Mouse (Mus musculus) ES-E14 (cell line): ENCODE data around the gene Ola1. TPM values are rescaled to one million over a fixed set of nuclear protein-coding genes. Genes with fewer than 3 reads are reported as not detected.

ENCODE experiments used
- DNase-seq: peaks from one replicate; pipeline ENCODE4 v3.0.0-alpha.2; 2013; ENCODE audit warnings: low read depth, low spot score
- H3K27ac ChIP-seq: 2 replicates; pipeline ENCODE4 v1.5.1; 2012; ENCODE audit warnings: low read depth, mild to moderate bottlenecking, low read length, moderate library complexity, mixed read lengths; ENCODE audit not compliant: poor library complexity, insufficient read depth, severe bottlenecking
- H3K36me3 ChIP-seq: 2 replicates; pipeline ENCODE4 v1.6.1; 2012; ENCODE audit warnings: mild to moderate bottlenecking, low read length, moderate library complexity, mixed read lengths; ENCODE audit not compliant: control insufficient read depth, poor library complexity, insufficient read depth, severe bottlenecking
- H3K4me1 ChIP-seq, 2 experiments: fragments of 150-350 bp in 1 of 2; sonication (generic) in 1 of 2; 2 replicates each; pipeline ENCODE4 v1.6.1; 2012; ENCODE audit warnings: low read length in 2 of 2, mild to moderate bottlenecking in 1 of 2, mixed read lengths in 1 of 2; ENCODE audit not compliant: control insufficient read depth in 2 of 2, insufficient read depth in 2 of 2, poor library complexity in 1 of 2
- H3K4me3 ChIP-seq, 2 experiments: fragments of 150-350 bp in 1 of 2; sonication (generic) in 1 of 2; 2 replicates each; pipeline ENCODE4 v1.5.1; 2012; ENCODE audit warnings: low read length in 2 of 2, low read depth in 1 of 2, mild to moderate bottlenecking in 1 of 2, mixed read lengths in 1 of 2; ENCODE audit not compliant: insufficient read depth in 1 of 2, poor library complexity in 1 of 2, severe bottlenecking in 1 of 2
- H3K9ac ChIP-seq: 2 replicates; pipeline ENCODE4 v1.6.1; 2012; ENCODE audit warnings: low read depth, mild to moderate bottlenecking, low read length, mixed read lengths; ENCODE audit not compliant: poor library complexity, insufficient read depth, severe bottlenecking
- H3K9me3 ChIP-seq: fragments of 150-350 bp; sonication (generic); 2 replicates; pipeline ENCODE4 v1.6.1; 2012; ENCODE audit warnings: low read depth, mild to moderate bottlenecking, low read length; ENCODE audit not compliant: control insufficient read depth, insufficient read depth
- CHD2 ChIP-seq: IDR thresholded peaks from 2 replicates; pipeline ENCODE4 v1.6.1; 2014; ENCODE audit warnings: mild to moderate bottlenecking, low read depth, low read length, inconsistent platforms
- HCFC1 ChIP-seq: IDR thresholded peaks from 2 replicates; pipeline ENCODE4 v1.6.1; 2012; ENCODE audit warnings: low read length, inconsistent platforms, borderline replicate concordance; ENCODE audit not compliant: insufficient read depth
- MAFK ChIP-seq: IDR thresholded peaks from 2 replicates; pipeline ENCODE4 v1.6.1; 2014; ENCODE audit warnings: mild to moderate bottlenecking, low read depth, low read length, inconsistent platforms; ENCODE audit not compliant: insufficient read depth
- ZC3H11A ChIP-seq: IDR thresholded peaks from 2 replicates; pipeline ENCODE4 v1.6.1; 2012; ENCODE audit warnings: low read depth, mild to moderate bottlenecking, inconsistent platforms, low read length, borderline replicate concordance
- ZNF384 ChIP-seq: IDR thresholded peaks from 2 replicates; pipeline ENCODE4 v1.6.1; 2012; ENCODE audit warnings: low read depth, low read length, inconsistent platforms
- in situ Hi-C, 2 experiments: fragments of 600-800 bp; cut with MboI; formaldehyde crosslinking; loops; one replicate each; pipeline ENCODE4 v1.15.1; 2025; ENCODE audit warnings: low sequenced_read_pairs in 2 of 2, inconsistent platforms in 1 of 2; ENCODE audit not compliant: unreplicated experiment in 2 of 2
- total RNA-seq: library from RNA; depleted of rRNA; stranded (reverse); fragments of 300-350 nt; gene quantifications from 2 replicates; pipeline ENCODE4 v1.2.3, GENCODE M21; 2012

Gene Ola1
- total RNA-seq, 1 experiment, result 90.5 TPM

DNA sequence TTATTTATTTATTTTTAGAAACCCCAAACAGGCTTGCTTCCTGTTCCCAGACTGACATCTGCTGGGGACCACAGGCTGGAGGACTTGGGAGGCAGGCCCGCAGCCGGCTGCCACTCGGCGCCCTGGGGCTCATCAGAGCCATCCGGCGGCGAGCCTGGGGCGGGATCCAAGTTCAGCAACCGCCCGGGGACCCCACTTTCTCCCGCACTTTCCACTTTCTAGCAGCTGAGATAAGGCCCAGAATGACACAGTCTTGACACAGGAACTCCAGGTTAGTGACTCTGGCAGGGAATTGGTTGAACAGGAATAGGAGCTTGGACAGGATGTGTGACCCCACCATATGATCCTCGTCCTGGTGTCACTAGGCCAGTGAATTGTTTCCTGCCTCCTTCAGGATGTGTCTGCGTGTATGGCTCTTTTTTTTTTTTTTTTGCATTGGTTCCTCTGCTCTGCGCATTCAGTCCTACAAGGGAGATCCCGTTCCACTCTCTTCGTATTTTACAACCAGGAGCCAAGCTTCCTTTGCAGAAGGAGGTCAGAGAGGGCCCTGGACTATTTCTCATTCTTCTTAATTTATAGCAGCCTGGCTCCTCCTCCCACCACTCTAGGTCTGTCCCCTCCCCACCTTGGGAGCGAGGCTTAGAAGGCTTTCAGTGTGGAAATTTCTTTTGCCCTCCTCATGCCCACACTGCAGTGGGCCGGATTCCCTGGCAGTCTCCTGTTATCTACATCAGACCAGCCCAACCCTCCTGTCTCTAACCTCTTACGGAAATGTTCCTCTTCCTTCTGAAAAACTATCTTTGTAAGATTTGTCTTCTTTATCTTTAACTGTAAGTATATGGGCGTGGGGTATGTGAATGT is 152.2 kb downstream of the Ola1 start:
- DNase-seq, result no peak
- in situ Hi-C loops, result loop anchor here in 1 of 2 experiments (10.0 kb wide), 1 partner anchor 218 kb away; no protein-coding TSS in a partner anchor
- no peaks in the 10 kb centered on the region for H3K9me3 ChIP-seq
- H3K9ac ChIP-seq, result no peak overlapping the region
- TF ChIP-seq ZNF384, result peak; percentile 45; the same call in 1 of the 2 replicates
- no peak for TF ChIP-seq ZC3H11A
- H3K27ac ChIP-seq, result no peak overlapping the region
- no peaks in the 10 kb centered on the region for H3K36me3 ChIP-seq
- no peak overlapping the region for H3K4me3 ChIP-seq
- H3K4me1 ChIP-seq, result peaks cover 0 to 7% of the 10 kb centered on the region in 2 experiments; a peak in 2 of 4 replicates

DNA sequence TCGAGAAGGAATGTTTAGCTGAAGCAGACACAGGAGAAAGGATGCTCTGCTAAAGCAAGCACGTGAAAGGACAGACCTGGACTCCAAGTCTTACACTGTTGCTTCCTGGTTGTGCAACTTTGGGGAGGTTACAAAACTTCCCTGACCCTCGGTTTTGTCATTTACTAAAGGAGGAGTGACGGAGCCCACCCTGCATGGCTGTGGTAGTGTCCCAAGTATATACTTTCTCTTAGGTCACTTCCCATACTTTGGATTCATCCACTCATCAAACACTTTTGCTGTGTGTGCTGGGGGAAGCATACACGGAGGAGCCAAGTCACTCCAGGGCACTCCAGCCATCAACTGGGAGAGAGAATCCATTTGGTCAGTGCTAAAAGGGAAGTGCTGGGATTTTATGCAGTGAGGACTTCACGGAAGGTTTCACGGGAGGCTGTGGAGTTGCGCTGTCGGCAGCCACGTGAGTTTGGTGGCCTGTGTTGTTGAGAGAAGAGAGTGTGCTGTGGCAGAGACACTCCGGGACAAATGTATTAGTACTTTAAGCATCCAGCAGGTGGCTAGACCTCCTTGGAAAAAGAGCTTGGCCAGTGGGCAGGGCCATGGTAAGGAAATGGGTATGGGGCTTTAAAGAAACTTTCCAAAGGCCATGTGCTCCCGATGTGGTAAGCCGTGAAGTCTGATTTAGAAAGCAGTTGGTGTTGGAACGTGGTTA is 154.7 kb downstream of the Ola1 start:
- no peaks in the 10 kb centered on the region for H3K36me3 ChIP-seq
- H3K9me3 ChIP-seq, result no peaks in the 10 kb centered on the region
- H3K27ac ChIP-seq, result no peak overlapping the region
- no peak overlapping the region for H3K9ac ChIP-seq
- H3K4me1 ChIP-seq, result peaks cover 5 to 6% of the 10 kb centered on the region in 2 experiments; a peak in 3 of 4 replicates
- in situ Hi-C loops, result loop anchor here in 1 of 2 experiments (10.0 kb wide), 1 partner anchor 221 kb away; no protein-coding TSS in a partner anchor
- no peak for DNase-seq
- no peak overlapping the region for H3K4me3 ChIP-seq
- TF ChIP-seq MAFK (no peak), CHD2 (no peak), ZNF384 (no peak), ZC3H11A (no peak), HCFC1 (no peak)

DNA sequence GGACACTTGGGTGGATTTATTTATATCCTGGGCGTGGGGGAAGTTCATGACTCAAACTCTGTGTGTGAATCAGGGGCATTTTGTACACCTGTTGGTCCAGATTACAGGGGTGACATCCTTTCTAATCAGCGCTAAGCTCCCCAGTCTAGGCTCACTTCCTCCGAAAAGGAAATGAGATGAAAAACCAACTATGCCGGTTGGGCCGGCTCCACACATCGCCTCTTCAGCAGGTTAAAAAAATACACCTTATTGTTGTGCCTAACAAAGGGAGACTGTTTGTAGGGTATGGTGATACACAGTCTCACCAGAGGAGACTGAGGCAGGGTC is 158.5 kb downstream of the Ola1 start:
- no peak overlapping the region for H3K4me3 ChIP-seq
- H3K36me3 ChIP-seq, result no peaks in the 10 kb centered on the region
- no peak overlapping the region for H3K27ac ChIP-seq
- in situ Hi-C loops, result loop anchor here in 1 of 2 experiments (10.0 kb wide), 1 partner anchor 225 kb away; no protein-coding TSS in a partner anchor
- no peaks in the 10 kb centered on the region for H3K9me3 ChIP-seq
- DNase-seq, result no peak
- no peak overlapping the region for H3K9ac ChIP-seq
- H3K4me1 ChIP-seq, result peaks cover 5 to 6% of the 10 kb centered on the region in 2 experiments; a peak in 3 of 4 replicates
- TF ChIP-seq HCFC1, result no peak
- no peak for TF ChIP-seq ZC3H11A
- TF ChIP-seq MAFK, result no peak
- no peak for TF ChIP-seq CHD2
- TF ChIP-seq ZNF384, result no peak

DNA sequence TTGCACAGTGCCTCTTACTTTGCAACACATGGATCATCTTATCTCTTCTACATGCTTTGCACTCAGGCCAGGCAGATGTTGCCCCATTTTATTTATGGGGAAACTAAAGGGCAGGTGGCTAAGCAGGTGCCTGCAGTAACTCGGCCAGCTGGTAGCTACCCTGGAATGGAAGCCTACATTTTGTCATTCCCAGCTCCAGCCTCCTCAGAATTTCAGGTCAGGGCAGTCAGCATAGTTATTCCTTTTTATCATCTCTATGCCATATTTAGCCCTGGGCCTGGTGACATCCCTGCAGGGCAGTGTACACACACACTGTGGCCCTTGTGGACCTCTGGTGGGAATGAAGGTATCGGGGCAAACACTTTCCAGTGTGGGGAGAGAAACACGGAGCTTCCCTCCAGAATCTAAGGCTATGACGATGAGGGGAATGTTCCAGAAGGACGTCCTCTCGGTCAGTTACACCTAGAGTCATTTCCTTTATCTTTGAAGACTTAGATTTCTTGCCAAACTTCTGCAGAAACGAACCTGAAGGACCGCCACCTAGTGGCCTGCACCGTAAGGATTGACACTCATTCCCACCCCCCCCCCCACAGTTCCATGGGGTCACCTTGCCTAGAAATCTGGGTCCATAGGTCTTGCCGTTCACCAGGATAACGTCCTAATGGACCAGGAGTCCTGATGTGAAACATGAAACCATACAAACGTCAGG is 159.0 kb downstream of the Ola1 start:
- H3K27ac ChIP-seq, result no peak overlapping the region
- no peaks in the 10 kb centered on the region for H3K9me3 ChIP-seq
- no peak for TF ChIP-seq CHD2
- 0 out of 2 replicates have a peak, but pooled peaks have one; percentile 2 for TF ChIP-seq ZC3H11A
- H3K4me3 ChIP-seq, result no peak overlapping the region
- no peaks in the 10 kb centered on the region for H3K36me3 ChIP-seq
- no peak overlapping the region for H3K9ac ChIP-seq
- no peak for DNase-seq
- in situ Hi-C loops, result loop anchor here in 1 of 2 experiments (10.0 kb wide), 1 partner anchor 225 kb away; no protein-coding TSS in a partner anchor
- H3K4me1 ChIP-seq, result peaks cover 5 to 6% of the 10 kb centered on the region in 2 experiments; a peak in 3 of 4 replicates
